Mouse (Mus musculus) thymus, postnatal 14 days (tissue): ENCODE measurements around the gene Snx12.

ENCODE experiments used
- DNase-seq: peaks from one replicate; pipeline ENCODE4 v3.0.0; 2021

Gene Snx12

DNA sequence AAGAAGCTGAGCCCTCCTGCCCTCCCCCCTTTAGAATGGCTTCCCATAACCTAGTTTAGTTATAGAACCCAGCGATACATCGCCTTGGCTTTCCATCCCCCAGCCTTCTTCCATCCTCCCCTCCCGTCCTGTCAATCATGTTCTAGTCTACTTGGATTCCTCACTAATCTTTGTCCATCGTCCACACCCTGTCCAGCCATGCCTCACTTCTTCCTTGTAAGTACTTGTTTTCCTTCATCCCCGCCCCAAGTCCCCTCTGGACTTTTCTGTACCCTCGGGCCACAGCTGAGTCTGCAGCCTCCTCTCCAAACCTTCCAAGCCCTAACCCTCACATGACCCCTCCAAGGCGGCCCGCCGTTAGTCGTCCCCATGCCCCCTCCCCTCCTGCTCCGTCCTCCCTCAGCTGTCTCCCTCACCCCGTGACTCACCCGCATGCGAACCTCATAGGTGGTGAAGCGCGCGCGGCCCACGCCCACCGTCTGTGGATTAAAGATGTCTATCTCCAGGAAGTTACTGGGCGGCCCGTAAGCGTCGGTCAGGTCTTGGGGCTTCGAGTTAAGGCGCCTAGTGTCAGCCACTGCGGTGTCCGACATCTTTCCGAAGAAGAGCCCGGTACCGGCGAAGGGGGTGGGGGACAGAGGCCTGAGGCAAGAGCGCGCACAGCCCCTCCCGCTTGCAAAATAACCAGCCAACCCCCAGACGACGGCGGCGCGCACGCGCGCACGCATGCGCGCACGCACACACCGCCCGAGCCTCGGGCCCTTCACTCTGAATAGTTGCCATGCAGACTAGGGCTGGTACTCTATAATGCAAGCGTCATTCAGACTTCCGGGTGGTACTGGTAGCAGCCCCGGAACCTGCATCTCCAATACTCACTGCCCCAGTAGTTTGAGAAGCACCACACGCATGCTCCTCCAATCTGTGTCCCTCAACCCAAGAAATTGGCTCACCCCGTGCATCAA, at the start of gene Snx12:
TSS of gene Snx12 (minus strand) at position 730 of the 962 bp plus-strand sequence.
- DNase-seq = peak; percentile 87

DNA sequence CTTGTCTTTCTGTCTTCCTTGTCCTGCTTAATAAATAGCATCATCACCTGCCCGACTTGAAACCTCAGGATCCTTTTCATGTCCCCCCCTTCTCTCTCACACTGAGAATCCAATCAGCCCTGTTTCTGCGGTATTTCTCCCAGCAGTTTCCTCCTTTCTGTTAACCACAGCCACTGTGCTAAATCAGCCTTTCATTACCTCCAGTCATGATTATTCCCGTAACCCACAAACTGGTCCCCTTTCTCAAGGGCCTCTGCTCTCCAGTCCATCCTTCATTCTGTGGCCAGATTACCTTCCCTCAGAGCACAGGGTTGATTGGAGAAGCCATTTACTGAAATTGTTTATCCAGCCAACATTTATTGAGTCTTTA, 46.4 kb upstream of the Snx12 start, which contains the start of gene Gm20489:
TSS of gene Gm20489 (minus strand) at position 269 of the 370 bp plus-strand sequence.
- no peak for DNase-seq

DNA sequence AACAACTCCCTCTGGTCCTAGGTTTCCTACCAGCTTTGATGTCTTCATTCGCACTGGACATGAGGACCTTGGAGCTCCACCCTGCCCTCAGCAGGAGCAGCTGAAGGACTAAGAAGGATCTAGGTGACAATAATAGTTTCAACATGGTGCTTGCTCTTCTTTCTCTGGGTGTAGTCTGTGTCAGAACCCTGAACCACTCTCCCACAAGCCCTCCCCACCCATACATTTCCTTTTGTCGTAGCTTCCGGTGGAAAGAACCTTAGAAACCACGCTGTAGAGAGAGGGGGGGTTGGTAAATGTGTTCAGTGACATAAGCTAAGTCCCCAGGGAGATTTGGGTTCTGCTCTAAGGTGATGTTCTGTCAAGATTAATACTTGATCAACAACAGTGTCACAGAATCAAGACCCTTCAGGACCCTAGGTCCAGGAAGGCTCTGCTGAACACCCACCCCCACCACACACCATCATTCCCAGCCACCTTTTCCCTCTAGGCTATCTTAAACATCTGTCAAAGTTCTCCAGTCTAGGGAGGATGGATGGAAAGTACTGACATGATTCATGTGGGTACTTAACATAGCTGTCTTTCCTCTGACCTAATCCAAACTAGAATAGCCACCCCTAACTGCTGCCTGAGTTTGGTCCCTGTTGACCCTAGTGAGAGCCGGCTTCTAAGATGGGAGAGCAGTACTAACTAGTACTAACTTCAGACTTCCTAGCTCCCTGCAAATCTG, 45.8 kb upstream of the Snx12 start, which contains the start of gene Il2rg:
TSS of gene Il2rg (minus strand) at position 231 of the 730 bp plus-strand sequence.
- DNase-seq = peak; percentile 72

- no peak for DNase-seq
These were observed 44.3 kb upstream of the Snx12 start for GRCm38 (mm10) chrX:101266631-101267030.

DNA sequence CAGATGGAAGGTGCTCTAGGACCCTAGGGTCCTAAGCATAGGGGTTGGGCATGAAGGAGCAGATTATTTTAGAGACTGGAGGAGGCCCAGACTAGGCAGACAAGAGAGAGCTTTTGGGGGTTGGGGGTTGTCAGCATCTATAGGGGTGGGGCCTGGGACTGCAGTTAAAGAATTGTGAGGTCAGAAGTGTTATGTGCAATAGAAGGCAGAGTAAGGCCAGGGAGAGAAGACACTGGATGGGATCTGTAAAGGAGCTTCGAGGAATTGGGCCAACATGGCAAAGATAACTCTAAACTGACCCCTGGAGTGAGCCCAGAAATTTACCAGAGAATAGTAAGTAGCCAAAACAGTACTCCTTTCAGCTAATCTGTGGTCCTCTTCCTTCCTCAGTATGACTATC, 41.5 kb upstream of the Snx12 start, which contains the start of gene Gm614:
TSS of gene Gm614 (minus strand) at position 101 of the 400 bp plus-strand sequence.
- DNase-seq = no peak

GRCm38 (mm10) chrX:101260441-101261325, 38.3 kb upstream of the Snx12 start:
- peak; percentile 73 for DNase-seq

DNA sequence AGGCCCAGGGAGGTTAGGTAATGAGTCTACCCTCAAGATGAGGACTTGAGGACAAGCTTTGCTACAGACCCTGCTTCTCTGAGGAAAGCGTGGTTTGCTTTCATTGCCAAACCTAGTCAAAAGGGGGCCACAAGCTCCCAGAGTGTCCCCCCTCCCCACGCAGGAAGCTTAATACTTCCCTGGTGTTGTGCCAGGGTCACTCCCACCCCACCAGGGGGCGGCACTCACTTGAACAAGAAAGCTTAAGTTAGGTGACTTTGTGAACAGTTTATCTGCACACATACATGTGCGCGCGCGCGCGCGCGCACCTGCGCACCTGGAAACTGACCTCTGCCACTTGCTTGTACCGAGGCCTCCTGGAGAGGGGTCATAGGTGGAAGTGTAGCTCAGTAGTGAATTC, 34.2 kb upstream of the Snx12 start:
- DNase-seq = peak; percentile 79

DNA sequence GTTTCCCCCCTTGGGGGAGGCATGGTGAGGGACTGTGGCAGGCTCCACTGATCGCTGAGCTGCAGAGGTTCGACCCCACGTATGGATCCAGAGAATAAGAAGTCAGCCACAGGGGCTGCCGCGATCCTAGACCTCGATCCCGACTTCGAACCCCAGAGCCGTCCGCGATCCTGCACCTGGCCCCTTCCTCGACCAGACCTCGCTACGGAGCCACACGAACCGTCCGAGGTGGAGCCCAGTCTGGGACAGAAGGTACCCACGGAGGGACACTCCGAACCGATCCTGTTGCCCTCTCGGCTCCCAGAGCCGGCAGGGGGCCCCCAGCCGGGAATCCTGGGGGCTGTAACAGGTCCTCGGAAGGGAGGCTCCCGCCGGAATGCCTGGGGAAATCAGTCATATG, 32.4 kb upstream of the Snx12 start:
- peak; percentile 32 for DNase-seq

- DNase-seq = peak; percentile 91
These were observed 31.8 kb upstream of the Snx12 start, which contains the start of gene Foxo4 for GRCm38 (mm10) chrX:101253952-101254729. Gene Foxo4, plus strand, starts transcription at chrX:101254528.

- no peak for DNase-seq
These were observed 22.6 kb upstream of the Snx12 start for GRCm38 (mm10) chrX:101245011-101245410.

GRCm38 (mm10) chrX:101222796-101223162, 416 bp upstream of the Snx12 start:
- no peak for DNase-seq

DNA sequence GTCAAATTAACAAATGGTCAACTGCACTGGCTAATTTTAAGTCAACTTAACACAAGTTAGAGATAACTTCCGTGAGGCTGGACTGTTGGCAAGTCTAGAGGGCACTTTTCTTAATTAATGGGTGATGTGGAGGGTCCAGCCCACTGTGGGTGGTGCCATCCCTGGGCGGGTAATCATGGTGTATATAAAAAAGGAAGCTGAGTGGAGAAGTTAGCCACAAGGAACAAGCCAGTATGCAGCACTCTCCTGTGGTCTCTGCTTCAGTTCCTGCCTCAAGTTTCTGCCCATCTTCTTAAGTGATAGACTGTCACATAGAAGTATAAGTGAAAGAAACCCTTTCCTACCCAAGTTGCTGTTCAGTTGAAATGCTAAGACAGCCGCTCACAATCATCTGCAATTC, 33.1 kb downstream of the Snx12 start:
- DNase-seq = no peak

- no peak for DNase-seq
These were observed 34.7 kb downstream of the Snx12 start for GRCm38 (mm10) chrX:101187647-101188046.

GRCm38 (mm10) chrX:101173388-101173787, 49.0 kb downstream of the Snx12 start:
- no peak for DNase-seq

GRCm38 (mm10) chrX:101168425-101168824, 53.9 kb downstream of the Snx12 start:
- no peak for DNase-seq

DNA sequence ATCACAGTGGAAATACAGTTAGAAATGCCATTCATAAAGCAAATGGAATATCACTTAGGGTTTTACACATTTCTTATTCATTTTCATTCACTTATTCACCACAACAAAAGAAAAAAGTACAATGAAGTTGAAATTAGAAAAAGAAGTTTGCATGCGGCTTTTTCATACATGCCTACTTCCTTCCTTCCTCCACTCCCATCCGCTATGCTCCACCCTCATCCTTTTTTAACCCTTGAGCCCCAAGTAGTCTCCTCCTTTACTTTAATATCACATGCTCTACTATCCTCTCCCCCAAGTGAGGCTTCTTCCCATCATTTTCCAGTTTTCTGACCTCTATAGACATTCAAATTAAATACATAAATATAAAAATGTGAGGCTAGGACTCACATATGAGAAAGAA, 58.6 kb downstream of the Snx12 start:
- DNase-seq = peak; percentile 6

DNA sequence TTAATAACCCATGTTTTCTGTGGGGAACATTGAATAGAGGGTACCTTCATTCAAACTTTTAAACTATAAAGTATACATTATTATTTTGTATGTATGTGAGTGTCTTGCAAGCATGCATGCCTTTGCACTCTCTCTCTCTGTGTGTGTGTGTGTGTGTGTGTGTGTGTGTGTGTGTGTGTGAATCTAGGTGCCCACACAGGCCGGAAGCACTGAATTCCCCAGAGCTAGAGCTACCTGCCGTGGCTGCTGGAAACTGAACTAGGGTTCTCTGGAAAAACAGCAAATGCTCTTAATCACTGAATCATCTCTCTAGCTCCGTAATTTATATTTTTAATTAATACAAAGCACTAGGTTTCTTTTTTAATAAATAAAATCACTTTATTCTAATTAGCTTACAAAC, 59.1 kb downstream of the Snx12 start:
- DNase-seq = peak; percentile 38

DNA sequence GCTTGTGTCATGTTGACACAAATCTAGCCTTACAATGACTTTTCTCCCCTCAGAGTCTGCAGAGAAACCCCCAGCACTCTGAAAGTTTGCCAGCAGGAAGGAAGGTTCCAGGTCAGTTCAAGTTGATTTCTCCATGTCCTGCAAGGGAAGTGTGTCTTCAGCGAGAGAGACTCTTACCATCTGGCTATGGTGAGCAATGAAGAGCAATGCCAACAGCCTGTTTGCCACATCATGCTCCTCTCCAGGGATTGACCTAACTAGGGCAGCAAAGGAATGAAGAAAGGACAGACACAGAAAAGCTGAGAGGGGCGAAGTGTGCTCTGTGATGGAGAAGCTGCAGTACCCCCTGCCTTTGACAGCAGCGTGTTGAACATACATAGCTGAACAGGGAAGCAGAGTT, 59.8 kb downstream of the Snx12 start:
- no peak for DNase-seq

- DNase-seq = no peak
These were observed 64.9 kb downstream of the Snx12 start for GRCm38 (mm10) chrX:101157488-101157887.

DNA sequence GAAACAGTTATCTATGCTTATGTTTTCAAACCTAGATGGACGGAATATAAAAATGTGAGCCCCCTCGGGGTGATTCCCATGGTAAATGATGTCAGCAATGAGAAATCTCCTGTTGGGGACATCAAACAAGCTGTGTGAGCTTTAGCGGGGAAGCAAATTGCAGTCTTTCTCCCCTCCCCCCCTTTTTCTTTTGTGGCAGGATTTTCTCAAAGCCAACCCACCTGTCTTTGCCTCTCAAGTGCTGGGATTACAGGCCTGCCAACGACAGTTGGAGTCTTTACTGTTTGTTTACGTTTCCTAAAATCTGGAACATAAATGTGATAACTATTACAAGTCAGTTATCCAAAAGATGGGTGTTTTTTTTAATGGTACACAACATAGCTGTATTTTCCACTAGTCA, 66.0 kb downstream of the Snx12 start:
- DNase-seq = no peak

DNA sequence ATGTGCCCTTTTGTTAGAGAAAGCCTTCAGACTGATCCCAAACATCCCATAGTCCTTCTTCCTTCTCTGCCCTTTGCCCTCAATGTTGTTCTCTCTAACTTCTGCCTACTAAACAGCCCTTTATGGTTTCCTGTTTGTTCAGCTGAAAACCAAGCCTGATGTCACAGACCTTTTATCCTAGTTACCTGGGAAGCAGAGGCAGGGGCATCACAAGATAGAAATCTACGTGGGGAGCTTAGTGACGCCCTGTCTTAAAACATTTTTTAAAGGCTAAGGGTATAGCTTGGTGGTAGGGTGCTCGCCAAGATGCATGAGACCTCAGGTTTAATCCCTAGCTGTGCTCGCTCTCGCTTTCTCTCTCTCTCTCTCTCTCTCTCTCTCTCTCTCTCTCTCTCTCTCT, 74.9 kb downstream of the Snx12 start:
- no peak for DNase-seq
